Mouse (Mus musculus): ENCODE results near the gene Pifo.
"Not testable (repeated sequence)": the region's sequence is repeated elsewhere in the genome, so short reads cannot be mapped to it uniquely, and the experiment has no call there.

Gene Pifo

GRCm38 (mm10) chr3:106014546-106014945, at the start of gene Pifo:
Gene Pifo, minus strand, starts transcription at chr3:106014646.
- no peak for DNase-seq (ENCODE audit: low spot score)

DNA sequence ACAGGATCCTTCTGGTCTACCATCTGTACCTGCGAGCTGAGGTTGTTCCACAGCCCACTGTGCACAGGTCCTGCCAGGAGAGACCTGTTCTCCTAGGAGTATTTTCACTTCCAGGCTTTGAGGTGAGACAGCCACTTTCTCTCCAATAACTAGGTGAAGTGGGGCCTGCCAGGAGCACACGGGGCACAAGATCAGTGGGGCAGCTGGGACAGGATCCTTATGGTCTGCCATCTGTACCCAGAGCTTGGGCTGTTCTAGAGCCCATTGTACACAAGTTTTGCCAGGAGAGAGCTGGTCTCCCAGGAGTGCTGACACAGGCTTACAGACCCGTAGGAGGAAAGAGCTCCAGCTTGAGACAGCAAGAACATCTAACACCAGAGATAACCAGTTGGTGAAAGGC, 43.5 kb upstream of the Pifo start:
- DNase-seq (ENCODE audit: low spot score), result no peak

DNA sequence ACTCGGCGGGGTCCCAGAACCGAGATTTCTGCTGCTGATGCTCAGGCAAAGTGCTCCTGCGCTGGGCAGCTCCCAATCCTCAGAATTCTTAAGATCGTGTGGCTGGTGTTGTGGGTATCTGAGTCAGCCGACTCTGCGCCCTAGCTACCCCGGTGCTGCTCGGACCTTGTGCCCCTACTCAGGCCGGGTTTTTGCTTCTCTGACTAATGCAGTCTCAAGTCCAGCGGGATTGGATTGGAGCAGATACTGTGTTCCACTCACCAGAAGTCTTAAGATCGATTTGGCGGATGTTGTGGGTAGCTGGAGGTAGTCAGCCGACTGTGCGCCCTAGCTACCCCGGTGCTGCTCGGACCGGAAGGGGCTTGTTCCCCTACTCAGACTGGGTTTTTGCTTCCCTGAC, 37.5 kb upstream of the Pifo start:
- no peak for DNase-seq (ENCODE audit: low spot score)

GRCm38 (mm10) chr3:106040306-106040705, 25.9 kb upstream of the Pifo start:
- DNase-seq (ENCODE audit: low spot score), result no peak

DNA sequence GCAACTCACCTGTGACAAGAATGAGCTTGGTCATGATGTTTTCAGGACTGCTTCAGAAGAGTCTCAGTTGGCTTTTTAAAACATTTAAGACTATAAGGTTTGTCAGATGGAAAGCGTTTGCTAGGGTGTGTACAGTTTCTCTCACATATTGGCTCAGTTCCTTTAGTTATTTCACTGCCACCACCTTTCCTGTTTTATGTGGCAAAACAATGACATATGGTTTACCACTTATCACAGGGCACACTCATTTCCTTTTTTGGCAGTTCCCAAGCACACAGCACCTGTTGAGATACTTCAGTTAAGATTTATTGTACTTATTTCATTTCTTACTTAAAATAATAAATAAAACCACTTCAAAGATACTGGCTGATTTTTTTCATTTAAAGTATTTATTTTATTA, 18.3 kb upstream of the Pifo start, which contains the start of gene Chil5:
Chil5 (minus strand) TSS at position 34 of the 400 bp plus-strand sequence.
- no peak for DNase-seq (ENCODE audit: low spot score)

- no peak for DNase-seq (ENCODE audit: low spot score)
Observed at GRCm38 (mm10) chr3:106024135-106024534, 9.7 kb upstream of the Pifo start.

DNA sequence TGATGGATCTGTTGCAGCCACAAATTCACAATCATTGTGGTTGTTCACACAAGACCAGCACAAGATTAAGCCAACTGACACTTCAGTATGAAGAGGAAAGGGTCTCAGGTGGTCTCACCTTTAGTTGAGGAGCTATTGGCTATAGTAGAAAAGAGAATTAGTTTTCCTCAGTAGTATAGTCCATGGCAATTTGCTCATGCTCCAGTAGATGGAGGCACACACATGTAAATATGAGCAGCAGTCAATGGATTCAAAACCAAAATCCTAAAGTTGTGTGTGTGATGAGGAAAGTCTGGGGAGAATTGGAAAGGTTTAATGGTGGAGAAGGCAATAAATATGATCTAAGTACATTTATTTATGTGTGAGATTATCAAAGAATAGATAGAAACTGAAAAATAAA, 7.4 kb upstream of the Pifo start:
- DNase-seq (ENCODE audit: low spot score), result no peak

DNA sequence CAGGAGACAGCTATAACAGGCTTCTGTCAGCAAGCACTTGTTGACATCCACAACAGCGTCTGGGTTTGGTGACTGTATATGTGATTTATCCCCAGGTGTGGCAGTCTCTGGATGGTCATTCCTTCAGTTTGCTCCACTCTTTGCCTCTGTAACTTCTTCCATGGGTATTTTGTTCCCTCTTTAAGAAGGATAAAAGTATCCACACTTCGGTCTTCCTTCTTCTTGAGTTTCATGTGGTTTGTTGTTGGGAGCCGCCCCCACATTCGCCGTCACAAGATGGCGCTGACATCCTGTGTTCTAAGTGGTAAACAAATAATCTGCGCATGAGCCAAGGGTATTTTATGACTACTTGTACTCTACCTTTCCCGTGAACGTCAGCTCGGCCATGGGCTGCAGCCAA, 11.1 kb downstream of the Pifo start:
- DNase-seq (ENCODE audit: low spot score), result not testable (repeated sequence)

GRCm38 (mm10) chr3:106001416-106002370, 12.8 kb downstream of the Pifo start:
- peak; percentile 25 for DNase-seq (ENCODE audit: low spot score)

DNA sequence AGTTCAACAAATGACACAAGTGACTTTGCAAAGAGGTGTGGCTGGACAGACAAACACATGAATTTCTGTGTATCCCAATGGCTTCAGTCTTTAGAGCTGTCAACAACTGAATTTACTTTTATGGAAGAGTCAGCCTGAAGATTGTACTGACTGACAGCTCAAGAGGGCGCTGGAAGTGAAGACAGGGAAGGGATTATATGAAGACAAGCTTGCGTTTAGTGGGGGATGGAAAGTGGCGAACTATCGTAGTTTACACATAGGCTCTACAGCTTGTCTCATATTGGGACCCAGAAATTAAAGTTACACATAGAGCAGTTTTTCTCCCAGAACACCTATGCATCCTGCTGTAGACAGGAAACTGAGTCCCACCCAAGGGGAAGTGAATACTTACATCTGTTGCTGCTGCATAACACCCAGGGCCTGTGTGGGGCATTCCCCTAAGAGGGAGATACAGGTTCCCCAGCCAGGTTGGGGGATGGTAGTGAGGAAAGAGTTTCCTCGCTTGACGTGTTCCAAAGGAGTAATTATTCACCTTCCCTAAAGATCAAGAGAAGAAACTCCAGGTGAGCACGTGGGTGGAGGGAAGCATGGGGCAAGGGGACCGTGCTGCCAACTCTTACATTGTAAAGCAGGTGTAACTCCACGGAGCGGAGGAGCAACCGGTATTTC, 13.6 kb downstream of the Pifo start:
- DNase-seq (ENCODE audit: low spot score), result no peak

DNA sequence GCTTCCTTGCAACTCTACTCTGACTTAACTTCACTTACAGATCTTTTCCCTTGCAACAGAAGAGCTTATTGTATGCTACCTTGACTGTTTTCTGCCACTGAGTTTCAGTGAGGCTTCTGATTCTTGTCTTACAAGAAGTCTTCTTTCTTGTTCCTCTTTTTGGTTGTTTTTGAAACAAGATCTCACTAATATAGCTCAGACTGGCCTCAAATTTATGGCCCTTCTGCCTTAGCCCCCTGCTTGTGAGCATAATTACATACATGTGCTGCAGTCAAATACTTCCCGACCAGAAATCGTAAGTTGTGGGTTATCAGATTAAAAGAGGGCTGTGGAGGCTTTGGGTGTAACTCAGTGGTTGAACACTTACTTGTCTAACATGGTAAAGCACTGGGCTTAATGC, 19.7 kb downstream of the Pifo start:
- no peak for DNase-seq (ENCODE audit: low spot score)

DNA sequence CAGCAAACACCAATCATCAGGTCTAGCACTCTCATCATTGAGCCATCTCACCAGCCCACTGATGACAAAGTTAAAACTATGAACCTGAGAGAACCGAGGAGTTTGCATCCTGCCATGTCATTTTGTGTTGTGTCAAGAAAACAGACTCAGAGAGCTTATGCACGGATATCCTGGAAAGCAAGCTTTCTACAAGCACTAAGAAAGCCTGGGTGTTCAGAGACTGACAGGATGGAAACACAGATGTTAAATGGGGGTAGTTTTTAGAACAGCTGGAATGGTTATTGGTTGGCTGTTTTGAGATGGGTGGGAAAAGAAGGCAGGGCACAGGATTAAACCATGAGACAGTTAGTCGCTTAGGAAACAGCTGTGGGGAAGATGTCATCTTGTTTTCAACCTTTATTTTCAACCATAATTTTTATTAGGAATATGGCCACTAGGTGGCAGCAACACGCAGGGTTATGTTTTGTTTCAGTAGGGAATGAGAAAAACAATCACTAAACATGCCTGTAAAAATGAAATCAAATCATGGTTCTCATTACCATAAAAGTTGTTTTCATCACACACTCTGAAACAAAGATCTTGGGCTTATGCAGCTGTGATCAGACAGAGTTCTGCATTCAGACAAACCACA, 22.7 kb downstream of the Pifo start:
- DNase-seq (ENCODE audit: low spot score), result no peak

- not testable (repeated sequence) for DNase-seq (ENCODE audit: low spot score)
Observed at GRCm38 (mm10) chr3:105989611-105990010, 24.8 kb downstream of the Pifo start.

DNA sequence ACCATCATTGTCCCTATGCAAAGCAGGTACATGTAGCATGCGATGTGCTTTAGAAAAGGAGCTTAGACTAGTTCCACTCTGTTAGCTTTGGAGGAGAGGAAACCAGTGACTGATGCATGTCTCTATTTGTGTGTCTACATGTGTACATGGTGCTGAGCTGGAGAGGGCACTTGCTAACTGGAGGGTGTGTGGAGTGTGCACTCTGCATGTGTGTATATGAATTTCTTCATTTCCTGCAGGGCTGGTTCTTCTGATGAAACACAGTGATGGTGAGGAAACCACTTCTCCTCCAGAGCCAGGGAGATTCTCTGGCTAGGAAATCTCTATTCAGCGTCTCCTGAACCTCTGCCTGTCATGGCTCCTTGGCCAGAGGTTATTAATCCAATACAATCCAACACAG, 40.3 kb downstream of the Pifo start:
- no peak for DNase-seq (ENCODE audit: low spot score)

DNA sequence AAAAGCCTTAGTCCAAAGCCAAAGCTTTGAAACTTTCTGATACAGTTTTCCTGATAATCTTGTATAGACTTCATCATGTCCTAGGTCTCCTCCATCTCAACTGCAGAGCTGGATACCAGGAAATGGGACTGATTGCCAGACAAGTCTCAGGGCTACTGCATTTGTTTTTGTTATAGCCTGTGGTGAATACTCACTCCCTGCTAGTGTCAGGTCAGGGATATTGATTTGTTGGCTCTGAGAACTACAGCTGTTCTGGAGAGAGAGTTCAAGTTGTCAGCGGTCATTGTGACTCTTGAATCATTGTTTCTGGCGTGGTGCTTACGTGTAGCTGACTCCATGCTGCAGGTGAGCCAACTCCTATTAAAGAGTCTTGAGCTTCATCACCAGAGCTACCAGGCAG, 41.0 kb downstream of the Pifo start, which contains the start of gene Ovgp1:
Ovgp1 (plus strand) TSS at position 301 of the 400 bp plus-strand sequence.
- no peak for DNase-seq (ENCODE audit: low spot score)

GRCm38 (mm10) chr3:105971831-105972446, 42.5 kb downstream of the Pifo start:
- no peak for DNase-seq (ENCODE audit: low spot score)

DNA sequence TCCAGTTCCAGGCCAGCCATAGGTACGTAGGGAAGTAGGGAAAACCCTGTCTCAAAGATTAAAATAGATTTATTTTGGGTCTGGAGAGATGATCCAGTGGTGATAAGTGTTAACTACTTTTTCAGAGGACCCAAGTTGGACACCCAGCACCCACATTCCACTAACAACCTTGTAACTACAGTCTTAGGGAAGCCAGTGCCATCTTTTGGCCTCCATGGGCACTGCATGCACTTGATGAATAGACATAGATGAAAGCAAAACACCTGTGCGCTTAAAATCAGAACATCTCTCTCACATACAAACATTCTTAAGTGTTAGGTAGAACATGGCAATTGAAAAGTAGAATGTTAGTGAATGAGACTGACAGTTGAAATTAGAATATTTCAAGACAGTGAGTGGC, 53.7 kb downstream of the Pifo start:
- no peak for DNase-seq (ENCODE audit: low spot score)

GRCm38 (mm10) chr3:105959999-105960398, 54.4 kb downstream of the Pifo start, which contains the start of gene Atp5f1:
Gene Atp5f1, minus strand, starts transcription at chr3:105960099.
- DNase-seq (ENCODE audit: low spot score), result no peak

DNA sequence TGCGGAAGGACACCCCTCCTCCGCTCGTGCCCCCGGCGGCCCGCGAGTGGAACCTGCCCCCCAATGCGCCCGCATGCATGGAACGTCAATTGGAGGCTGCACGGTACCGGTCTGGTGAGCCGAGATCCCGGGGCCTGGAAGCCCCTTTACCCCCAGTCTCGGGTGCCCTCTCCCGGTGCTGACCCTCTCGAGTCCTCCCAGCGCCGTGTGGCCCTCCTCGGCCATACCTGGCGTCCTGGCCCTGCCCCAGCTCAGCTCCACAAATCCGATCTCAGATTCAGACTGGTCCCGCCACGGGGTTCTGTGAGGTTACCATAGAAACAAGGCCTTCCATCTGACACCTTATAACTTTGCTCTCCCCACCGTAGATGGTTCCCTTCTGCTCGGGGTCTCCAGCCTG, 54.9 kb downstream of the Pifo start:
- DNase-seq (ENCODE audit: low spot score), result no peak

DNA sequence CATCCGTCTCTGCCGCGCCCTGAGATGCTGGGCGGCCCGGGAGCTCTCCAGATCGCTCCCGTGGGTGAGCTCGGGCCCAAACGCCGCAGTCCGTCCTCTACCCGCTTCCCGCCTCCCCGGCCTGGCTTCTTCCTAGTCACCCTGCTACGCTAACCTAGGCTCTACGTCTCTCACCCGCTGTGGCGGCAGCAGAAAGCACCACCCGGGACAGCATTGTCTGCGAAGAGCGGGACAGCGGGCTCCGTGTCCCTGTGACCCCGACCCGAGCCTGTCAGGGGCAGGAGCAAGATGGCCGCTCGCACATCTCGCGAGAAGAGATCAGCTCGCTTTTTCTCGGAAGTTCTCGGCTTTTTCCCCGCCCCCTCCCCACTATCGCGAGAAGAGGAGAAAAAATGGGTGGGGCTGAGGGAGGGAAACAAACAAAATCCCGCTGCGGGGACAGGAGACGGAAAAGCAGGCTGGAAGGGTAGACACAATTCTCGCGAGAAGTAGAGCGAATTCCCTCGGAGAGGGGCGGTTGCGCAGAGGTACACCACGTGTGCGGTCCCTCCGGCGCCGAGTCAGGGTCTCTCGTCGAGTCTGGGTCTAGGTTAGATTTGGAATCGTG, 55.4 kb downstream of the Pifo start, which contains the start of gene Wdr77:
Wdr77 (plus strand) TSS at position 396 of the 607 bp plus-strand sequence.
- peak; percentile 93 for DNase-seq (ENCODE audit: low spot score)

GRCm38 (mm10) chr3:105958204-105958603, 56.2 kb downstream of the Pifo start:
- no peak for DNase-seq (ENCODE audit: low spot score)

DNA sequence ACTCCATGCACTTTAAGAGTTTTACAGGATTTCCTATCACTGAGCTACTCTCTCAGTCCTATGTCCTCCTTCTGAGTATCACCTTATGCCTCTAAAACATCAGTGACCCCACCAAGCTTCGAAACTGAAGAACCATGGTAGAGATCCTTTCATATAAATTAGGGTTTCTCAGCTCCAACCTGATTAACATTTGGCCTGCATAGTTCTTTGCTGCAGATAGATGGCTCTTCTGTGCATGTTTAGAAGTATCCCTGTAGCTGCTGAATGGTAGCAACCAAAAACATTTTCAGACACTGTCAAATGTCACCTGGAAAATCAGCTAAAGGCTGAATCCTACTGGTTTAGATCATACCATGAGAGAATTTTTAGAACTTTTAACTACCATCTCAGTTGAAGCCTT, 57.2 kb downstream of the Pifo start:
- no peak for DNase-seq (ENCODE audit: low spot score)

Measured in ovary, postnatal 36 days (tissue).